Mouse (Mus musculus): ENCODE measurements around the gene Olfr112.

DNA sequence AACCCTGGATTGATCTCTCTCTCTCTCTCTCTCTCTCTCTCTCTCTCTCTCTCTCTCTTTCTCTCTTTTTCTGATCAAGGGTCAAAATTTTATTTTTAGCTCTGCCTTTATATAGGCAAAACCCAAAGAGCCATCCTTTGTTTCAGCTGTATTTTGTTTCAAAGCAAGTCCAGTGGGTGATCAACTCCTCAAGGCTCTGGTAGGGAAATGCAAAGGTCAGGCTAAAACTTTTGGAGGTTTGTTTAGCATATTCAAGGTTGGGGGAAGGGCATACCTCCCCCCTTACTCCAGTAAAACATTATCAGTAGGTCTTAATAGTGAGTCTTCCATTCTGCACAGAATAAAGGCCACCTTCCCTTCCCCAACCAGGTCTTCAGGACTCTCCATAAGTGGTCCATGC is 34.1 kb downstream of the Olfr112 start:
- TF ChIP-seq CTCF (IDR thresholded peaks at IDR 0.05; ENCODE audit: low read depth, low read length) (no peak), GATA1 (IDR thresholded peaks at IDR 0.05; ENCODE audit: borderline replicate concordance, low read length) (no peak)
